Mouse (Mus musculus) frontal cortex, adult 2 months (tissue): ENCODE measurements around the gene Zfp398. TPM values are rescaled to one million over a fixed set of nuclear protein-coding genes. Genes with fewer than 3 reads are reported as not detected.
"Not testable (repeated sequence)": the region's sequence is repeated elsewhere in the genome, so short reads cannot be mapped to it uniquely, and the experiment has no call there.

ENCODE experiments used
- DNase-seq, 2 experiments: peaks; one replicate each; pipeline ENCODE4 v3.0.0; 2022; ENCODE audit warnings: low spot score in 1 of 2; ENCODE audit errors: extremely low spot score in 1 of 2
- polyA plus RNA-seq: library from polyadenylated mRNA; depleted of rRNA; stranded (reverse); fragments of >200 nt; gene quantifications from 2 replicates; pipeline ENCODE4 v1.2.3, GENCODE M21; 2012

Gene Zfp398
- polyA plus RNA-seq, 1 experiment, result 15.4 TPM

DNA sequence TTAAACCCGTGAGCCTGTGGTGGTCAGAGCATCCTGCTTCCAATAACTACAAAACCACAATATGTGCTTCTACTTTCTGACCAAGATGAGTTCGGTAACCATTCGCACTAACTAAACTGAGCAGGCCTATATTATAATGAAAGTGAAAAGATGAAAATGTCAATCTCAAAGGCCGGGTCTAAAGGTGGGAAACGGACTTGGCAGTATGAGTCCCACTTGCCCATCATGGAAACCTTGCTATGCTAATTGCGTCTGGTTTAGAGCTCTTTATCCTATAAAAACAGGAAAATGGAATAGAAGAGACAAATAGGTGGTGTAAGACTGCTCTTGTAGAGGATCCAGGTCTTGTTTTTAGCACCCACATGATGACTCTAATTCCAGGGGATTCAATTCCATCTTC lies 13.7 kb upstream of the Zfp398 start:
- no peak for DNase-seq

DNA sequence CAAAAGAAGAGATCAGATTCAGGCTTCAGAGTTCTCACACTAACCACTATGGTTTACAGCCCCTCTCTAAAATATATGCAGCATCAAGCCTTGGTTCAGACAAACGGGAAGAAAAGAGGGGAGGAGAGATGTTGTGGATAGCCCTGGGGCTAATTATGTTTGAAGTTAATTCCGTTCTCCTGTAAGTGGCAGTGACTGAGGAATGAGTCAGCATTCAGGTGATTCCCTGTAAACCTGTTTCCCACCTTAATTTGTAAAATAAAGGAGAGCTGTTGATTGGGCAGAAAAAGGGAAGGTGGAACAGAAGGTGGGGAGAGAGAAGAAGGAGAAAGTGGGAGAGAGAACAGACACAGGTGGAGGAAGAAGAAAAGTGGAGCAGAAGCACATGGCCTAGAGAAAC lies 11.2 kb upstream of the Zfp398 start:
- no peak for DNase-seq

DNA sequence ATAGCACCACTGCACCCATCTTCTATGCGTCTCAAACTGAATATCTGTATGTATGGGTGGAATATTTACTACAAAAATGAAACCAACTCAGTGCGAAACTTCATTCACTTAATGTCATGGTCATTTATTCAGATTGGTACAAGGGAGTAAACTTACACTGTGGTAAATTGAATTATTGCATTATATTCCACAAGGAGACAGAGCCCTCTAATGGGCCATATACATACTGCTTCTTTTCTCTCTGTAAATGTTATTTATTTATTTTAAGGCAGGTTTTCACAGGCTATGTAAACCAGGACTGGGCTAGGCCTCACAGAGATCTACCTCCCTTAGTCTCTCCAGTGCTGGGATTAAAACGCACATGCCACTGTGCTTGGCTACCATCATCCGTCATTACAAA lies 8.0 kb upstream of the Zfp398 start:
- DNase-seq, result no peak

DNA sequence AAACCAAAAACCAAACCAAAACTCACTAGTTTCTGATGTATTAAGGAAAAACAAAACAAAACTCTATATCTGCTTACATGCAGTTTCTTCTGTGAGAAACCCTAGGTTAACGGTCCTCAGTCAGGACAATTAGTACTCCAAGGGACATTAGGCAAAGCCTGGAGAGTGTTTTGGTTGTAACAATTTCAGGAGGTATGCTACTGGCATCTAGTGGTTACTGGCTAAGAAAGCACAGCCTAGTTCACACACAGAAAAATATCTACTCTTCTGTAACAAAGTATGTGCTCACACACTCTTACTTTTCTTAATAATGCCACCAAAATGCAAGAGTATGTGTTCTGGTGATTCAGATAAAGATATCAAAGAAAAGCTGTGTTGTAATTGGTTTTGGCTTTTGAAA lies 6.5 kb upstream of the Zfp398 start:
- peak in 1 of 2 experiments; percentile 45 for DNase-seq

DNA sequence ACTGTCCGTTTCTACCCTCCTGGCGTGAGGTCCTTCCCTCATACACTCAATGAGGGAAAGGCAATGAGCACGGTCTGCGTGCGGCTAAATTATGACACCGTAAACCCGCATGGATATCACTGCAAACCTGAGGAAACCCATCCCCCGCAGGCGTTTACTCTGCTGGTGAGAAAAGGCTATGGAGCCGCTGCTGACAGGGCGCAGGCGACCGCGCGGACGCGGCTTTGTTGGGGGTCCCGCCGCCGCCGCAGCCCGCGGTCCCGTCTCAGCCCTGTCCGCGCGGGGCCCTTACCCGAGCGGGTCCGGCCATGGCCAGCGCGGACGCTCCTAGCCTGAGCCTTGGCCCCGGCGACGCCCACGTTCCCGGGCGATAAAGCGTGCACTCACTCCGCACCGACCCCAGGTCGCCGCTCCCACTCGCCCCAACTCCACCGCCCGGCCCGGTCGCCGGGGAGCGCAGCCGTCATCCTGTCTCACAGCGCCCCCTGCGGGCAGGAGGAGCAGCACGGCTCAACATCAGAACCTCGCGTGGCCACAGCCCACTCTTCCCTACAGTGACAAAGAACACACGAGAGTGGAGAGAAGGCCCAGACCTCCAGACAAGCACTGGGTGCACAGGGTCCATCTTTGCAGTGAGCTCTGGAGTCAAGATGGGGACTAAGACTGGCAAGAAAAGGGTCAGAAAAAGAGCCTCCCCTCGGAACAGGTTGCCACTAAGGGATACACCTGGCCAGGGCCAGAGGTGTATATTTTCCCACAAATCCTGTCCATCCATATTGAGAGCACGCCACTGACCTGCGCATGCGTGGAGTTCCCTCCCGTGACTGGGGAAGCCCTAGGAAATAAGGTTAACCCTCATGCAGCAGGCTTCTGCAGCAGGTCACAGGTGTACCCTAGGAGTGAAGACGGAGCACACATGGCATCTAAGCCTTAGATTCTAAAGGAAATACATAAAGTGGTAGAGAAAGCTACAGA lies 5.1 kb upstream of the Zfp398 start, which contains the start of gene Zfp786:
Gene Zfp786 (minus strand): TSS at position 764 of the 975 bp plus-strand sequence.
- DNase-seq, result peak; percentile 76 to 96

DNA sequence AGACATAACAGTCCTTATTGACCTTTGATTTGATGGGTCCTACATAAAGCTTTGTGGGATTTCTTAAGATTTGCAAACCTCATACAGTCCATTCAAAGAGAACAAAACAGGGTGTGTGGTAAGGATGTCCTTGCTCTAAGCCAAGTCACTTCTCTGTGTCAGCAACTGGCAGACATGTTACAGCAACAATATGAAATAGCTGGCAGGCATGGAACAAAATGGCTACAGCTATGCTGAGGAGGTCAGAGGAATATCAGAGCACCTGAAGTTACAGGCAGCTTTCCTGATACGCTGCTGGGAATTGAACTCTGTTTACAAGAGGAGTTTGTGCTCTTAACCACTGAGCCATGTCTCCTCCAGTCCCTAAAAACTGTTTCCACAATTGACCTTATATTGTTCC lies 3.2 kb upstream of the Zfp398 start:
- no peak for DNase-seq

DNA sequence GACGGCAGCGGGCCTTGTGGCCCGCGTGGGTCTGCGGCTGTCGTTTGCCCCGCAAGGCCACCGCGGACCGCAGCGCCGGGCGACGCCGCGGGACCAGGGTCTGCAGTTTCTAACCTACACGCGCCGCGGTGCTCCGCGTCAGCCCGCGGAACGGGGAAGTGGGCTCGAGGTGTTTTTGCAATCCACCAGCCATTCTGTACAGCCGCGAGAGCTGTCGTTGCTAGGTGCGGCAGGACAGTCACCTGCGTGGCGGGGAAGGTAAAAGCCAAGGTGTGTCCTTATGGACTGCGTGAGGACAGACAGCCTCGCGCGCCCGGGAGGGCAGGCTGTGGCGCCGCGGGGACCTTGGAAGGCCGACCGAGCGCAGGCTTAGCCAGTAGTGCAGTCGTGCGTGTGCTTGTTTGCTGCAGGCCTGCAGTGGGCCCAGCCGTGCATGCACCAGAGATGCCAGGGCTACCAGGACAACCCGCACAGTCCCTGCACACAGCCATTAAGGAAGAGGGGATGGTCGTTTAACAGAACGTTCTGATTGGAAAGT lies 592 bp downstream of the Zfp398 start:
- peak in 1 of 2 experiments; percentile 47 for DNase-seq

DNA sequence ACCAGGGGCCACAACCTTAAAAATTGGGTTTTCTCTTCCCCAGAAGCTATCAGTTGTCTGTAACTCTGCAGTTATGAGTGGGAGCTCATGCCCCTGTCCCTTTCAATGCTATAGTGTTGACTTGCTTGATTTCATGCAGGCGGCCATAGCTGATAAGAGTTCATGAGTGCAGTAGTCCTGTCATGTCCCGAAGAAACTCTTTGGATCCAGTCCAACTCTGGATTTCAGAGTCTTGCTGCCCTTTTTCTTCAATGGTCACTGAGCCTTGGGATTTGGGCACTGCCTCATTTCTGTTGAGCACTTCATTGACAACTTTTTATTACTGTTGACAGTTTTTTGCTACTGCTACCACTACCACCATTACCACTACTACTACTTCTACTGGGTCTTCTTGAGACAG lies 2.2 kb downstream of the Zfp398 start:
- no peak for DNase-seq

DNA sequence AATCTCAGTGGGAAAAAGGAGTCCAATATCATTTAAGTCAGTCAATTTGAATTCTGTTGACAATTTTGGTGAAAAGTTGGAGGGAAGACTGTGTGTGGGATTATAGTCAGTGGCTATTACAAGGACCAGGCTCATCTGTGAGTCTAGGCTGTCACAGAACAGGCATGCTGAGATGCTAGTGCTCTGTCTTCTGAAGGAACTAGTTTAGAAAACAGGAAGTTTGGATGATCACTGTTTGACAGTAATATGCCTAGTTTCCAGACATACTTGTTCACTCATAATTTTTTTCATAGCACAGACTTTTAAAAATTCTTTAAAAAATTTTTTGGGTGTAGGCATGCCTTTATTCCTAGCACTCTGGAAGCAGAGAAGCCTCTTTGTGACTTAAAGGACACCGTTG lies 5.6 kb downstream of the Zfp398 start:
- no peak for DNase-seq

DNA sequence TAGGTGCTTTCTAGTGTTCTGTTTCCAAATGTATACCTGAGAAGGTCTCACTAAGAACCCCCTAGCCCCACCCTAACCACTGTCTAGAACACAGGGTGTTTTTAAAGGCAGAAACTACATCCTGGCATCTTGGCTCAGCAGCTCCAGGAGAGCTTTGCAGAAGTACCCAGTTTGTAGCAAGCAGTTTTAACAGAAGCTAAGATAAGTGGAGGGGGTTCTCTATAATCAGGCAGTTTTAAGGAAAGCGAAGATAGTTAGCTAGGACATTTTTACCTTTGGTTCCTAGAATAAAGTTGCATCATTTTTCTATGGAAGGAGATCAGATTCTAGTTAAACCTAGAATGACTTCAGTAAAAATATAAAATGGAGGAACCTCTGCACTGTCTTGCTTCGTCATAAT lies 6.4 kb downstream of the Zfp398 start:
- no peak for DNase-seq

DNA sequence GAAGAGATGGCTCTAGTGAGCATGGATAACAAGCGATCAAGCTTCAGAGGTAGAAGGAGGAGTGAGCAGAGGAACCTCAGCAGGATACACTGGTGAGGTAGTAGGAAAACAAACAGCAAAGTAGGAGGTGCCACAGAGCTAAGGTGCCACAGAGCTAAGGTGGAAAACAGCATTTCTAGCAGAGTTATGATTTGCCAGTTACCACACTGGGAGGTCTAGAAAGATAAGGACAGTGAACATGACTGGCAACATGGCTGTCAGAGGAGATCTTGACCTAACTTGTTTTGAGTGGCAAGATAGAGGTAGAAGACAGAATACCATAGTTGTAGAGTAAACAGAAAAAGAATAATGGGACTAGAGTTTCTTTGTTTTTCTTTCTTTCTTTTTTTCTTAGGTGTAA lies 6.9 kb downstream of the Zfp398 start:
- no peak for DNase-seq

DNA sequence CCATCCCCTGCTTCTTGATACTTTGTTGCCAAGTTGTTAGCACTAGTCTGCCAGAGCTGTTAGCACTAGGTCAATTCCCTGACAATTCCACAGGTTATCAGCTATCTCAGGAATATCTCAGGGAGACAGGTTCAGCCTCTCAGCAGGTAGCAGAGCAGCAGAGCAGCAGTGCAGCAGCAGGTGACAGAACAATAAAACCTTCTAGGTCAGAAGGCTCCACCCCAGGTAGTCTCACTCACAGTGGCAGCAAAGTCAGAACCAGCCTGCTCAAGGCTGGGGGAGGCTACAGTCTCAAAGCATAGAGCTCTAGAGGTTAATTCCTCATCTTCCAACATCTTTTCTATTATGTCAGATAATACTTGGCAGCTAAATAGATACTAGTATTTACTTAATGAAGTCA lies 10.3 kb downstream of the Zfp398 start:
- no peak for DNase-seq

DNA sequence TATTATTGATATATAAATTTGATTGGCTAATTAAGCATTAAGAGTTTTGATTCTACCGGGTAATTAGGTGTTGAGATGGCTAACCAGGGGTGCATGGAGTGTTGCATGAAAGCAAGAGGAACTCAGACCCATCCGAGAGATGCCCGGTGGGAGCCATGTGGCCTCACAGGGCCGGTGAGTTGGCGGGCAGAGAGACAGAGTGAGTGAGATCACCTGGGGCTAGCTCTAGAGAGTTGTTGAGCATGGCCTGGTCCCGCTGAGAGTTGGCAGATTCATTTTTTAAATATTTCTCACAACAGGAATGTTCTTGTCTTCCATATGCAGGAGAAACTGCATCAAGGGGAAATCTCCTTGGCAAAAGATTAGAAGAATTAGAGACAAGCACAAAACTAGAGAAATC lies 21.8 kb downstream of the Zfp398 start:
- no peak for DNase-seq

DNA sequence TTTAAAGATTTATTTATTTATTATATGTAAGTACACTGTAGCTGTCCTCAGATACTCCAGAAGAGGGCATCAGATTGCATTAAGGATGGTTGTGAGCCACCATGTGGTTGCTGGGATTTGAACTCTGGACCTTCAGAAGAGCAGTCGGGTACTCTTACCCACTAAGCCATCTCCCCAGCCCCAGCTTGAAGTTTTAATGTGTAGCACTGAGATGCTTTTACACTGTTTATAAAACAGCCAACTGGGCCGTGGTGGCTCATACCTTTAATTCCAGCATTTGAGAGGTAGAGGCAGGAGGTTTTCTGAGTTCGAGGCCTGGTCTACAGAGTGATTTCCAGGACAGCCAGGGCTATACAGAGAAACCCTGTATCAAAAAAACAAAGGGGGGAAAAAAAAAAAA lies 22.3 kb downstream of the Zfp398 start:
- not testable (repeated sequence) for DNase-seq

DNA sequence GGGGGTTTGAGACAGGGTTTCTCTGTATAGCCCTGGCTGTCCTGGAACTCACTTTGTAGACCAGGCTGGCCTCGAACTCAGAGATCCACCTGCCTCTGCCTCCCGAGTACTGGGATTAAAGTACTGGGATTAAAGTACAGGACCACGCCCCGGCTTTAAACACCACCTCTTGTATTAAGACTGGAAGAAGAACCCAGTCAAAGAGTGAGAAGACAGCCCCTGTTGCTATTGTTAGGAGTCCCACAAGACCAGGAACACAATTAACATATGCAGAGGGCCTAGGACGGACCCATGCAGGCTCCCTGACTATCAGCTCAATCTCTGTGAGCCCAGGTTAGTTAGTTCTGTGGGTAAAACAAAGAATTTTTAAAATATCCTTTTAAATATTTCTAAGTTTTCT lies 36.8 kb downstream of the Zfp398 start:
- no peak for DNase-seq

DNA sequence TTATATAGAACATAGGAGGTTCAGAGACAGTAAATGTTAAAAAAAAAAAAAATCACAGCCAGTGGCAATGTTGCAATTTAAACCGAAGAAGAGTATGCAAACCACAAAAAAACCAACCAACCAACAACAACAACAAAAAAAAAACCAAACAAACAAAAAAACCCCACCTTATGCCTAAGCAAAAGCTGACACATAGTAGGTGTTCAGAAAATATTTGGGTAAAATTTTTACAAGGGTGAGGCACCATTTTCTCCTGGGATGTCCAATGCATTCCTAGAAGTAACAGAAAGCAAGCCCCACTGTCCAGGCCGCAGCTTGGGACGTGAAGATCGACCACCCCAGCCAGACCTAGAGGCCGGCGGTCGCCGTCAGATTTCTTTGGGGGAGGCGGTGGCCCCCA lies 41.6 kb downstream of the Zfp398 start, which contains the start of gene Zfp282:
Gene Zfp282 (plus strand): TSS at position 147 of the 400 bp plus-strand sequence.
- no peak for DNase-seq

DNA sequence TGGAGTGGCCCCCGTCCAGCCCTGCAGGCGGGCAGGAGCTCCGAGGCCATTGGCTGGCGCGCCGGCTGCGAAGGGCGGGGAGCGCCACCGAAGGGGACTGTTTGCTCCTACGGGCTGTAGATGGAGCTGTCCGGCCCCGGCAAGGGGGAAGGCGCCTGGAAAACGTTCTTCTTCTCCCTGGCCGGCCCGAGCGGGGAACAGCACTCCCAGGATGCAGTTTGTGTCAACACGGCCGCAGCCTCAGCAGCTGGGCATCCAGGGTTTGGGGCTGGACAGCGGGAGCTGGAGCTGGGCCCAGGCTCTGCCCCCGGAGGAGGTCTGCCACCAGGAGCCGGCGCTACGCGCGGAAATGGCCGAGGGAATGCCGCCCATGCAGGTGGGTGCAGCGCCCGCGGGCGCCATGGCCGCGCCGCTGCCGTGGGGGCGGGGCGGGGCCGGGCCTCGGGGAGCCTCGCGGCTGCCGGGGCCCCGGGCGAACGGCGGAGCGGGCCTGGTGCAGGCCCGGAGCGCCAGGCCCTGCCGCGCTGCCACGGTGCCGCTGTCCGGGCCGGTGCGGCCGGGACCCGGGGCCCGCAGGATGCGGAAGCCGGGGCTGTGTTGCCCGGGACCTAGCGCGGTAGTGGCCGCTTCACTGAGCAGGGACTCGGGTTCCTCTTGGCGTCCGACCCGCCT lies 42.1 kb downstream of the Zfp398 start:
- DNase-seq, result peak; percentile 82 to 90

DNA sequence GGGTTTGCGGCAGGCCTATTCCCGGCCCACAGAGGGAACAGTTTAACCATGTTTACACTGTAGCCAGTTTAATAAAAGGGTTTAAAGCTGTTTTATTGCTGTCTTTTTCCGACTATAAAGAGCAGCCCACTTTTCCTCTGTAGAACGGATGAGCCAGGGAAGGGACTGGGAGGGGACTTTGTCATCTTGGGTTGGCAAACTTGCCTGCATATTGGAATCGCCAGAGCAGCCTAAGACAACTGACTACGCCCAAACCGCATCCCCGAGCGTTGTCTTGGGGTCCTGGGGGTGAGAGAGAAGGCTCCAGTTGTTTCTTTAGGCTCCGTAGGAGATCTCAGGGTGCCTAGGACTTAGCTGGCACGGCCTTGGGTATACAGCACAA lies 42.7 kb downstream of the Zfp398 start:
- peak in 1 of 2 experiments; percentile 30 for DNase-seq

DNA sequence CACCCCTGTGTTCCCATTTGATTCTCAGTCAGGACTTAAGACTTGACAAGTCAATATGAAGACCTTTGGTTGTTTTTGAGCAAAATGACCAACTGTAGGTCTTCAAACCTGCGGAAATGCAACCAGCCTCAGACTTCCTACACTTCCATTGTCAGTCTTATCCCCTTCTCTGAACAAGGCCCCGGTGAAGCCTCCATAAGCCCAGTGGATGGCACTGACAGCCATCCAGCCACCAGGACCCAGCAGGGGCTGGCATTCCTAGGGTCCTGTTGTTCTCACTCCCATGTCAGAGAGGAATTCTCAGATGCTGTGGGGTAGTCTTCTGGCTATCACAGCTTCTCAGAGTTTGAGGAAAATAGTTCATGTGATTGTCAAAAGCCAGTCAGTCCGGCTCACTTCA lies 43.1 kb downstream of the Zfp398 start:
- DNase-seq, result no peak

DNA sequence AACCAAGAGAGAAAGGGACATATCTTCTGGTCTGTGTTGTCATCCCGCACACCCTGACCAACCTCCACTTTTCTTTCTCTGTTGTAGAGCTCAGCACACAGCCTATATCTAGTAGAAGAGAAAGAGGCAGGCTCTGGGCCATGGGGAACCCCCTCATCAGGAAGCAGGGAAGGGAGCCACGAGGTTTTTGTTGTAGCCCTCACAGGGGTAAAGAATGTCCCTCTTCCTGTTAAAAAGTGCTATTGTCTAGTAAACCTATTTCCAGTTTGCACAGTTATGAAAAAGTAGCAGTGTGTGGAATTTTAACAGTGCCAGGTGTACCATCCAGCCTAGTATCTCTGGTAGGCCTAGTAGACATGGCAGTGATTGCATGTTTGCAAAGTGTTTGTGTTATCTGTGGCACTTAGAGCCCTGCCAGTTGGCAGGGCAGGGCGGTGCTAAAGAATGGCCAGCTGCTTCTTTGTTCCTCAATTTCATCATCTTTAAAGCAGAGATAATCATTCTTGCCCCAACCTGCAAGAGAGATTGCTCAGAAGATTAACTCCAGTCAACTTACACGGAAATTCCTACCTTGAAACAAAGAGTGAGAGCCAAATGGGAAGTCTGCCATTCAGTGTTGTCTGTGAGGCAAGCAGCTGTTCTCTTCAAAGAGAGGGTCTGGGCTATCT lies 43.7 kb downstream of the Zfp398 start:
- DNase-seq, result no peak

DNA sequence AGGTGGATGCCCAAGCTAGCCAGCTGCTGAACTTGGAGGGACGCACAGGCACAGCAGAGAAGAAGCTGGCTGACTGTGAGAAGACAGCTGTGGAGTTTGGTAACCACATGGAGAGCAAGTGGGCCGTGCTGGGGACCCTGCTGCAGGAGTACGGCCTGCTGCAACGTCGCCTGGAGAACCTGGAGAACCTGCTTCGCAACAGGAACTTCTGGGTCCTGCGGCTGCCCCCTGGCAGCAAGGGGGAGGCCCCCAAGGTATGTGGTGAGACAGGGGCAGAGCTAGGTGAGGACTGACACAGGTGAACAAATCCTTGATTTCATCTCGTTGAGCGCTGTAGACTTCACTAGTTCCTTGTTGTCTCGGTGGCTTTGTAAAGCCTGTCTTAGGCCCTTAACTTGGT lies 44.7 kb downstream of the Zfp398 start:
- no peak for DNase-seq
